Mouse (Mus musculus): ENCODE results near the gene Pgm3. TPM values are rescaled to one million over a fixed set of nuclear protein-coding genes. Genes with fewer than 3 reads are reported as not detected.

The Pgm3 gene
- polyA plus RNA-seq, 1 experiment from 2014 or later: 33.3 TPM

DNA sequence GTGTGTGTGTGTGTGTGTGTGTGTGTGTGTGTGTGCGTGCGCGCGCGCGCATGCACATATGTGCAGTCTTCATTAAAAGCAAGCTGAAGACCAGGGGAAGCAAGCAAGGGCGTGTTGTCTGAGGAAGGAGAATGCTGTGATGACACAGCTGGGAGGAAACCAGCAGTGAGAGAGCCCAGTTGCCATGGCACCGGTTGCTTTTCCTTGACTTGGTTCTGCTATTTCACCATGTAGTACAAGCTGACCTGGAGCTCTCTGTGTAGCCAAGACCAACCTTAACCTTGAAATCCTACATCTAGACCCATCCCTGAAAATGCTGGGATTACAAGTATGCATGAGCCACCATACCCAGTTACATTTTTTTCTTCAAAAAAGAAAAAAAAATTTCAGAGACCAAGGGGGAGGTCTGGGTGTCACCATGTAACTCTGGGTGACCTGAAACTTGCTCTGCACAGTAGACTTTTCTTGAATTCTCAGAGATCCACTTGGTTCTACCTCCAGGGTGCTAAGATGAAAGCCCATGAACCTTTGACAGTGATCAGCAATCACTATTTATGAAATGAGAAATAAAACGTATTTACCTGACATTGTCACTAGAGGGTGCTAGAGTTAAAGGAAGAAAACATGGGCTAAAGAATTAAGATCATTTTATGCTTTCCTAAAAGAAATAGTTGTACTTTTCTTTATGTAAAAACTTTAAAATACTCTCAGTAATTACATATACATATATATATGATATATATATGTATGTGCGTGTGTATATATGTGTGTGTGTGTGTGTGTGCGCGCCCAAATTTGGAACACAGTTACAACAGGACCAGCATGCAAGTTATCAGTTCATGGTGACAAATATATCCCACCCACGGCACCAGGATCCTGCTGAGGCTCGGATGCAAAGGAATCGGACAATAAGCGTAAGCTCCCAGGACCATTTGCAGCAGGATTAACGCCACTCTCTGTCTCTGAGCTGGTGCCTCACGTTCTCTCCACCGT, 21.3 kb upstream of the Pgm3 start:
- no peak overlapping the region for H3K4me3 ChIP-seq (replicated peaks; ENCODE audit: low read length)
- no peaks in the 10 kb centered on the region for H3K4me1 ChIP-seq (replicated peaks; ENCODE audit: control insufficient read depth, insufficient read depth, low read length)
- H3K27me3 ChIP-seq (ENCODE audit: control insufficient read depth, insufficient read depth, low read length): no peaks in the 10 kb centered on the region
- H3K4me2 ChIP-seq (replicated peaks): no peak overlapping the region
- ATAC-seq (ENCODE audit: low FRiP score) (0 out of 2 replicates have a peak, but pooled peaks have one; percentile 44), DNase-seq (ENCODE audit: low spot score) (peak; percentile 76)
- no peak overlapping the region for H3K27ac ChIP-seq
- no peak overlapping the region for H3K9ac ChIP-seq
- no peaks in the 10 kb centered on the region; the same call in 1 of the 2 replicates for H3K36me3 ChIP-seq (replicated peaks; ENCODE audit: control insufficient read depth, insufficient read depth)
- H3K9me3 ChIP-seq (ENCODE audit: control insufficient read depth, low read length): no peaks in the 10 kb centered on the region
- 79% methylated on average over 19 of the region's 19 CpGs for WGBS

DNA sequence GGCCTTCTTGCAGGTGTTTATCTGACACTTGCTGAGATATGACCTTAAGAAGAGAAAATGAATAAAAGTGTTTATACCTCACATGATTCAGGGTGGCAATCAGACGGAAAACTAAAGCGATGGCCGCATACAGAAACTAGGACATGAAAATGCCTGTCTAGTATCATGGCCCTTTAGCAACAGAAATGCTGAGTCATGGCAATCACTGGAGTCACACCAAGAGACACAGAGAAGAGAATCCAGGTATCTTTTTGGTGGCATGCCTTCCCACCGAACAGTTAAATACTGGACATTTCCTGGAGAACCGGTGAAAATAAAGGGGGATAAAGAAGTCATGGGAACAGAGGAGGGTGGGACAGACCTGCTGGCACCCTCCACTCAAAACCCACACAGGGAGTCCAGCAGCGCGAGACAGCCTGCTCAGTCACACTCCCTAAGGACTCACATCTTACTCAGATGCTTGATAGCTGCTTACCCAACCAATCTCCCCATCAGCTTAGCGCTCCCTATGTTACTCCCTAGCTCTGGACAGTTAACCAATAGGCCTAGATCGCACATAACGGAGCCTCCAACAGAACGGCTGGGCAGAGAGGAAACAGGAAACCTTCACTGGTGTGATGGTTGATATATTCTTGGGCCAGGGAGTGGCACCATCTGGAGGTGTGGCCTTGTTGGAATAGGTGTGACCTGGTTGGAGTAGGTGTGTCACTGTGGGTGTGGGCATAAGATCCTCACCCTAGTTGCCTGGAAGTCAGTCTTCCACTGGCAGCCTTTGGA, 15.6 kb upstream of the Pgm3 start:
- no peak for DNase-seq (ENCODE audit: low spot score)
- no peak overlapping the region for H3K4me3 ChIP-seq (replicated peaks; ENCODE audit: low read length)
- H3K27ac ChIP-seq: no peak overlapping the region
- H3K9ac ChIP-seq: no peak overlapping the region
- H3K4me2 ChIP-seq (replicated peaks): no peak overlapping the region
- ATAC-seq (ENCODE audit: low FRiP score): no peak
- no peaks in the 10 kb centered on the region for H3K4me1 ChIP-seq (replicated peaks; ENCODE audit: control insufficient read depth, insufficient read depth, low read length)
- WGBS: 92% methylated on average over 11 of the region's 11 CpGs
- H3K27me3 ChIP-seq (ENCODE audit: control insufficient read depth, insufficient read depth, low read length): no peaks in the 10 kb centered on the region
- H3K36me3 ChIP-seq (replicated peaks; ENCODE audit: control insufficient read depth, insufficient read depth): peaks cover 6% of the 10 kb centered on the region; the same call in 1 of the 2 replicates
- H3K9me3 ChIP-seq (ENCODE audit: control insufficient read depth, low read length): no peaks in the 10 kb centered on the region

GRCm38 (mm10) chr9:86583740-86584139, 12.1 kb upstream of the Pgm3 start:
- peak; percentile 60; the same call in 1 of the 2 replicates for ATAC-seq (ENCODE audit: low FRiP score)
- peaks cover 6% of the 10 kb centered on the region; the same call in 1 of the 2 replicates for H3K36me3 ChIP-seq (replicated peaks; ENCODE audit: control insufficient read depth, insufficient read depth)
- no peak overlapping the region for H3K4me3 ChIP-seq (replicated peaks; ENCODE audit: low read length)
- no peaks in the 10 kb centered on the region for H3K4me1 ChIP-seq (replicated peaks; ENCODE audit: control insufficient read depth, insufficient read depth, low read length)
- no peak overlapping the region for H3K4me2 ChIP-seq (replicated peaks)
- H3K27ac ChIP-seq: no peak overlapping the region
- DNase-seq (ENCODE audit: low spot score): peak; percentile 78
- no peaks in the 10 kb centered on the region for H3K27me3 ChIP-seq (ENCODE audit: control insufficient read depth, insufficient read depth, low read length)
- 54% methylated on average over 3 of the region's 3 CpGs for WGBS
- no peak overlapping the region for H3K9ac ChIP-seq
- no peaks in the 10 kb centered on the region for H3K9me3 ChIP-seq (ENCODE audit: control insufficient read depth, low read length)

DNA sequence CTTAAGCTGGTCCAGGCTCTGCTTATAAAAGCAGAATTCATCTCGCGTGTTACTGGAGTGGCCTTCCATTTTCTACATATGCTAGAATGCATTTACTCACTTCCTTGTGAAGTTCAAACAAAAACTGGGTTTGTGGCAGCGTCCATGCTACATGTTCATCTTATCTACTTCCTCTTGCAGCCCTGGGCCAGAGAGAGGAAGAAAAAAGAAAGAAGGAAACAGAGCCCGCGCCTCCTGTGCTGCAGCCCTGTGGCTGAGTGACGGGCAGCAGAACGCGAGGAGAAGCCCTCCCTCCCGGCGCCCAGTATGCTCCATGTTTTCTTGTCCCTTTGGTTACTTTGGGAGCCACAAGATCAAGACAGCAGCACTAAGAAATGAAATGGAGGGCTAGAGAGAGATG, 8.0 kb upstream of the Pgm3 start:
- Histone ChIP-seq H3K36me3 (replicated peaks; ENCODE audit: control insufficient read depth, insufficient read depth) (peaks cover 4% of the 10 kb centered on the region; the same call in 1 of the 2 replicates), H3K9ac (no peak overlapping the region), H3K27me3 (ENCODE audit: control insufficient read depth, insufficient read depth, low read length) (no peaks in the 10 kb centered on the region), H3K4me2 (replicated peaks) (no peak overlapping the region), H3K27ac (no peak overlapping the region), H3K9me3 (ENCODE audit: control insufficient read depth, low read length) (no peaks in the 10 kb centered on the region), H3K4me1 (replicated peaks; ENCODE audit: control insufficient read depth, insufficient read depth, low read length) (no peaks in the 10 kb centered on the region), H3K4me3 (replicated peaks; ENCODE audit: low read length) (no peak overlapping the region)
- DNase-seq (ENCODE audit: low spot score) (no peak), ATAC-seq (ENCODE audit: low FRiP score) (no peak)
- WGBS: 85% methylated on average over 10 of the region's 10 CpGs

- H3K9me3 ChIP-seq (ENCODE audit: control insufficient read depth, low read length): no peaks in the 10 kb centered on the region
- DNase-seq (ENCODE audit: low spot score): no peak
- H3K27ac ChIP-seq: no peak overlapping the region
- WGBS: 93% methylated on average over 6 of the region's 6 CpGs
- peaks cover 9% of the 10 kb centered on the region for H3K4me1 ChIP-seq (replicated peaks; ENCODE audit: control insufficient read depth, insufficient read depth, low read length)
- no peak for ATAC-seq (ENCODE audit: low FRiP score)
- H3K36me3 ChIP-seq (replicated peaks; ENCODE audit: control insufficient read depth, insufficient read depth): no peaks in the 10 kb centered on the region
- H3K27me3 ChIP-seq (ENCODE audit: control insufficient read depth, insufficient read depth, low read length): no peaks in the 10 kb centered on the region
- no peak overlapping the region for H3K4me3 ChIP-seq (replicated peaks; ENCODE audit: low read length)
- no peak overlapping the region for H3K9ac ChIP-seq
- H3K4me2 ChIP-seq (replicated peaks): no peak overlapping the region
Measured at GRCm38 (mm10) chr9:86575178-86575577, 3.5 kb upstream of the Pgm3 start.

GRCm38 (mm10) chr9:86573616-86574303, 2.1 kb upstream of the Pgm3 start:
- no peak overlapping the region for H3K27ac ChIP-seq
- peaks cover 9% of the 10 kb centered on the region for H3K4me1 ChIP-seq (replicated peaks; ENCODE audit: control insufficient read depth, insufficient read depth, low read length)
- H3K36me3 ChIP-seq (replicated peaks; ENCODE audit: control insufficient read depth, insufficient read depth): peaks cover 9% of the 10 kb centered on the region; the same call in 1 of the 2 replicates
- H3K9ac ChIP-seq: no peak overlapping the region
- no peaks in the 10 kb centered on the region for H3K9me3 ChIP-seq (ENCODE audit: control insufficient read depth, low read length)
- H3K4me2 ChIP-seq (replicated peaks): no peak overlapping the region
- no peak overlapping the region for H3K4me3 ChIP-seq (replicated peaks; ENCODE audit: low read length)
- ATAC-seq (ENCODE audit: low FRiP score): no peak
- no peak for DNase-seq (ENCODE audit: low spot score)
- no peaks in the 10 kb centered on the region for H3K27me3 ChIP-seq (ENCODE audit: control insufficient read depth, insufficient read depth, low read length)
- WGBS: 89% methylated on average over 20 of the region's 20 CpGs

GRCm38 (mm10) chr9:86572636-86573291, 1.1 kb upstream of the Pgm3 start:
- H3K27ac ChIP-seq: no peak overlapping the region
- no peak for ATAC-seq (ENCODE audit: low FRiP score)

GRCm38 (mm10) chr9:86572196-86572595, 554 bp upstream of the Pgm3 start:
- ATAC-seq (ENCODE audit: low FRiP score) (no peak; the same call in 1 of the 2 replicates), DNase-seq (ENCODE audit: low spot score) (no peak)
- Histone ChIP-seq H3K27me3 (ENCODE audit: control insufficient read depth, insufficient read depth, low read length) (no peaks in the 10 kb centered on the region), H3K27ac (no peak overlapping the region), H3K4me3 (replicated peaks; ENCODE audit: low read length) (peak overlapping the region; percentile 78), H3K9ac (peak overlapping the region; percentile 68), H3K4me2 (replicated peaks) (peak overlapping the region; percentile 99), H3K36me3 (replicated peaks; ENCODE audit: control insufficient read depth, insufficient read depth) (peaks cover 22% of the 10 kb centered on the region), H3K9me3 (ENCODE audit: control insufficient read depth, low read length) (no peaks in the 10 kb centered on the region), H3K4me1 (replicated peaks; ENCODE audit: control insufficient read depth, insufficient read depth, low read length) (peaks cover 9% of the 10 kb centered on the region)
- WGBS: 1% methylated on average over 25 of the region's 25 CpGs

More at GRCm38 (mm10) chr9:86572636-86573291, 1.1 kb upstream of the Pgm3 start:
- DNase-seq (ENCODE audit: low spot score): peak; percentile 75
- Histone ChIP-seq H3K4me2 (replicated peaks) (peak overlapping the region; percentile 99), H3K9me3 (ENCODE audit: control insufficient read depth, low read length) (no peaks in the 10 kb centered on the region), H3K36me3 (replicated peaks; ENCODE audit: control insufficient read depth, insufficient read depth) (peaks cover 17% of the 10 kb centered on the region), H3K27me3 (ENCODE audit: control insufficient read depth, insufficient read depth, low read length) (no peaks in the 10 kb centered on the region), H3K4me1 (replicated peaks; ENCODE audit: control insufficient read depth, insufficient read depth, low read length) (peaks cover 9% of the 10 kb centered on the region), H3K4me3 (replicated peaks; ENCODE audit: low read length) (peak overlapping the region; percentile 78), H3K9ac (peak overlapping the region; percentile 68; the same call in 1 of the 2 replicates)
- 9% methylated on average over 13 of the region's 13 CpGs for WGBS
